Mouse (Mus musculus) small intestine, adult 2 months (tissue): ENCODE measurements around the gene Arhgef19.

Experiments
- CTCF ChIP-seq: fragments of 200-500 bp; IDR thresholded peaks from 2 replicates; pipeline ENCODE4 v1.5.1; 2012; ENCODE audit warnings: low read depth, mild to moderate bottlenecking, control low read depth, inconsistent platforms, low read length, moderate library complexity, mixed read lengths; ENCODE audit not compliant: insufficient replicate concordance, insufficient read length; ENCODE audit errors: extremely low read depth
- POLR2A ChIP-seq: fragments of 200-500 bp; IDR thresholded peaks from 2 replicates; pipeline ENCODE4 v1.6.1; 2012; ENCODE audit warnings: low read depth, mild to moderate bottlenecking, control low read depth, inconsistent platforms, low read length, moderate library complexity

GRCm38 (mm10) chr4:141221848-141222247 is 17.5 kb upstream of the Arhgef19 start:
- TF ChIP-seq POLR2A (no peak), CTCF (no peak)
